Mouse (Mus musculus): ENCODE results near the gene Gm8369. TPM values are rescaled to one million over a fixed set of nuclear protein-coding genes. Genes with fewer than 3 reads are reported as not detected.
A peak's percentile ranks its signal among the peaks of the same experiment; 100 is the strongest.
"Not testable (repeated sequence)": the region's sequence is repeated elsewhere in the genome, so short reads cannot be mapped to it uniquely, and the experiment has no call there.

The Gm8369 gene
- polyA plus RNA-seq (2015; fragmentation: Nextera tagmentation; extraction: Ambion mirVana), result 1.6 and 2.1 TPM in 2 replicates

DNA sequence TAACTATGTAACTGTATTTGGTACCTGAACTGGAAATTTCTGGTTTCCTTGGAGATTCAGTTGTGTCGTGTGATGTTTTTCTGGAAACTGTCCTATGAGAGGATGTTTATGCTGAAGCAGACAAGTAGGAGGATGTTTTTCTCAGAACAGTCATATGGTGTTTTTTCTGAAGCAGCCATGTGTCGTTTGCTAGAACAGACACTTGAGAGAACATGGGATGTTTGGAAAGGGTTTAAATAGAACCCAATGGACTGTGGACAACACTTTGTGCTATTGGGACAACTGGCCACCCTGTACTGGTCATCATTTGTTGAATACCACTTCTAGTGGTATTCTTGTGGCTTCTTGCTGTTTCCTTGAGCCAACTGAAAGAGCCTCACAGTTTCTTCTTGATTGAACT lies at the start of gene Gm8369:
Gm8369 (plus strand) TSS at position 193 of the 400 bp plus-strand sequence.
- H3K27ac ChIP-seq (ENCODE audit: low read depth), result peak within 1 kb of the TSS; percentile 39; the same call in 1 of the 2 replicates
- ATAC-seq (no peak; the same call in 1 of the 2 replicates), DNase-seq (no peak)
- WGBS (ENCODE audit: insufficient replicate concordance), result 48% methylated on average over 2 of the region's 2 CpGs
- TF ChIP-seq CTCF (IDR thresholded peaks at IDR 0.05; ENCODE audit: low read depth), result no peak
- no peak for TF ChIP-seq EP300 (IDR thresholded peaks at IDR 0.05; ENCODE audit: low read depth)
- no peaks in the 10 kb centered on the region for H3K36me3 ChIP-seq (replicated peaks; ENCODE audit: insufficient read depth, low read length)
- no peak within 1 kb of the TSS for H3K4me3 ChIP-seq (ENCODE audit: low read depth, low read length)
- no peaks in the 10 kb centered on the region for H3K4me1 ChIP-seq (ENCODE audit: insufficient read depth)
- H3K4me2 ChIP-seq (ENCODE audit: low read depth, low read length), result no peak within 1 kb of the TSS
- H3K9ac ChIP-seq (replicated peaks), result no peak within 1 kb of the TSS
- H3K27me3 ChIP-seq (ENCODE audit: insufficient read depth, low read length), result no peaks in the 10 kb centered on the region
- no peaks in the 10 kb centered on the region for H3K9me3 ChIP-seq (ENCODE audit: low read length)

DNA sequence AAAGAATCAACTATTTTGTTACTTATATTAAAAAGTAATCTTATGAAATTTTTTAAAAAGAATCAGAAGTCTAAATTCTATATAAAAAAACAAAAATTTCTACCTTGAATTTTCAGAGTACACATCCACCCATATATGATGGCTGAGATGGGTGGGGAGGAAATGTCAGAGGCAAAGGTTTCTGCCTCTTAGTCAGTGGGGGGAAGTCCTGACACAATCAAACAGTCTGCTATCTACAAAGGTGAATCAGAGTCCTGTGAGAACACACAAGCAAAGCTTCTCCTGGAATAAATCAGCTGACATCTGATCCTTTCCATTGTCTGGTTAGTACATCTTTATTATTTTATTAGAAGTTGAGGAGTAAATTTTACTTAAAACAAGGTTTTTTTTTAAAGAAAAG lies 42.4 kb upstream of the Gm8369 start, which contains the start of gene Ms4a4b:
Ms4a4b (plus strand) TSS at position 216 of the 400 bp plus-strand sequence.
- H3K36me3 ChIP-seq (replicated peaks; ENCODE audit: insufficient read depth, low read length), result no peaks in the 10 kb centered on the region
- TF ChIP-seq CTCF (IDR thresholded peaks at IDR 0.05; ENCODE audit: low read depth) (no peak), EP300 (IDR thresholded peaks at IDR 0.05; ENCODE audit: low read depth) (no peak)
- no peak within 1 kb of the TSS for H3K4me2 ChIP-seq (ENCODE audit: low read depth, low read length)
- no peak within 1 kb of the TSS for H3K27ac ChIP-seq (ENCODE audit: low read depth)
- no peak for ATAC-seq
- H3K9ac ChIP-seq (replicated peaks), result no peak within 1 kb of the TSS
- no peak for DNase-seq
- no peaks in the 10 kb centered on the region for H3K4me1 ChIP-seq (ENCODE audit: insufficient read depth)
- no peaks in the 10 kb centered on the region for H3K27me3 ChIP-seq (ENCODE audit: insufficient read depth, low read length)
- no peaks in the 10 kb centered on the region for H3K9me3 ChIP-seq (ENCODE audit: low read length)
- no peak within 1 kb of the TSS for H3K4me3 ChIP-seq (ENCODE audit: low read depth, low read length)

DNA sequence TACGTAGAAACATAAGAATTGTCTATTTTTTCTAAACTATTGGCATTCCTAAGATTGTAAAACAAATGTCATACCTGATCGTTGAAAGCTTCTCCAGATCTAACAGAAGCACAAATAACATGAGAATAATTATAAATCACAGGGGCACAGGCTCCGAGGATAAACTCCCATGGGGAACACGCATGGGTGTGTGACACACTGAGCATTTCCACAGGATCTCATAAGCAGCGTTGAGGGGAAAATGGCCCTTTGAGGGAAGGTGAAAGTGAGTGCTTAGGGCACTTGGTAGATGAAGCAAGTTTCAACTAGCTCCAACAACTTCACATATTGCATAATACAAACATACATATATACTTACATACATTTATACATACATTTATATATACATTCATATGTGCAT lies 41.8 kb upstream of the Gm8369 start:
- Histone ChIP-seq H3K4me3 (ENCODE audit: low read depth, low read length) (no peak overlapping the region), H3K9ac (replicated peaks) (no peak overlapping the region), H3K4me1 (ENCODE audit: insufficient read depth) (no peaks in the 10 kb centered on the region), H3K36me3 (replicated peaks; ENCODE audit: insufficient read depth, low read length) (no peaks in the 10 kb centered on the region), H3K27me3 (ENCODE audit: insufficient read depth, low read length) (no peaks in the 10 kb centered on the region), H3K9me3 (ENCODE audit: low read length) (no peaks in the 10 kb centered on the region), H3K27ac (ENCODE audit: low read depth) (no peak overlapping the region), H3K4me2 (ENCODE audit: low read depth, low read length) (no peak overlapping the region)
- TF ChIP-seq EP300 (IDR thresholded peaks at IDR 0.05; ENCODE audit: low read depth) (no peak), CTCF (IDR thresholded peaks at IDR 0.05; ENCODE audit: low read depth) (no peak)
- WGBS (ENCODE audit: insufficient replicate concordance), result 81% methylated on average over 5 of the region's 5 CpGs
- DNase-seq (no peak), ATAC-seq (no peak)

DNA sequence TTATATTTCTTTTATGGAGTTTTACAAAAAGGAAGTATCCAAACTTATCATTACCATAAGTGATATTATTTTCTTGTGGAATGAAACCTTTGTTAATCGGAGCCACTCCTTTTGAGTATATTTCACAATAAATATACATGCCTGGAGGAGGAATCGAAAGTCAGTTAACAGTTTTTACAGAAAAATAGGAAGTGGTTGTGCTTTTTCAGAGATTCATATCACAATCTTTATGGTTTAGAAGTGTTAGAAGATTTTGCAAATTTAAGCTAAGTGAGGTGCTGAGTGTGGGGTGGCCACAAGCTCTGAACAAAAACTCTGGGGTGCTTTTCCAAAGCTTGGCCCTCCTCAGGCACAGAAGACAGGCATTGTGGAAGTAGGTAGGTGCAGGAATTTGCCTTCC lies 38.5 kb upstream of the Gm8369 start:
- H3K9ac ChIP-seq (replicated peaks), result no peak overlapping the region
- WGBS (ENCODE audit: insufficient replicate concordance), result 33% methylated on average over 2 of the region's 2 CpGs
- DNase-seq (no peak), ATAC-seq (no peak)
- no peaks in the 10 kb centered on the region for H3K27me3 ChIP-seq (ENCODE audit: insufficient read depth, low read length)
- no peaks in the 10 kb centered on the region for H3K4me1 ChIP-seq (ENCODE audit: insufficient read depth)
- peak overlapping the region; percentile 39; the same call in 1 of the 2 replicates for H3K27ac ChIP-seq (ENCODE audit: low read depth)
- H3K36me3 ChIP-seq (replicated peaks; ENCODE audit: insufficient read depth, low read length), result no peaks in the 10 kb centered on the region
- H3K9me3 ChIP-seq (ENCODE audit: low read length), result no peaks in the 10 kb centered on the region
- no peak overlapping the region for H3K4me2 ChIP-seq (ENCODE audit: low read depth, low read length)
- no peak for TF ChIP-seq CTCF (IDR thresholded peaks at IDR 0.05; ENCODE audit: low read depth)
- TF ChIP-seq EP300 (IDR thresholded peaks at IDR 0.05; ENCODE audit: low read depth), result no peak
- no peak overlapping the region for H3K4me3 ChIP-seq (ENCODE audit: low read depth, low read length)

DNA sequence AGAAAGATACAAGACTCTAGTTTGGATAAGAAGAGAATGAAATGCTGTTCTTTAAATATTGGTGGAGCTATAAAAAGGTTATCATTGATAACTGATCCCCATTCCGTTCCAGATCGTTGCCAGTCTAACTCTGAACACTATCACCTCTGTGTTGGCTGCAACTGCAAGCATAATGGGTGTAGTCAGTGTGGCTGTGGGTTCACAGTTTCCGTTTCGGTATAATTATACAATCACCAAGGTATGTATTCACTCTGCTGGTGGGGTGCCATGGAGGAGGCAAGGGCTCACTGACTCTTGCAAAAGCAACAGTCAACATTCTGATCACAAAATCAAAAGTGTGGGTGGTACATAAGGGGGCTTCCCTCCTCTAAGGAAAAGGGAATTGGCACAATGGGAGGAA lies 26.7 kb upstream of the Gm8369 start:
- not testable (repeated sequence) for H3K36me3 ChIP-seq (replicated peaks; ENCODE audit: insufficient read depth, low read length); ATAC-seq; H3K4me3 ChIP-seq (ENCODE audit: low read depth, low read length); H3K4me2 ChIP-seq (ENCODE audit: low read depth, low read length); DNase-seq; H3K4me1 ChIP-seq (ENCODE audit: insufficient read depth); H3K27ac ChIP-seq (ENCODE audit: low read depth); H3K27me3 ChIP-seq (ENCODE audit: insufficient read depth, low read length); H3K9me3 ChIP-seq (ENCODE audit: low read length); H3K9ac ChIP-seq (replicated peaks)
- WGBS (ENCODE audit: insufficient replicate concordance), result 61% methylated on average over 2 of the region's 4 CpGs

DNA sequence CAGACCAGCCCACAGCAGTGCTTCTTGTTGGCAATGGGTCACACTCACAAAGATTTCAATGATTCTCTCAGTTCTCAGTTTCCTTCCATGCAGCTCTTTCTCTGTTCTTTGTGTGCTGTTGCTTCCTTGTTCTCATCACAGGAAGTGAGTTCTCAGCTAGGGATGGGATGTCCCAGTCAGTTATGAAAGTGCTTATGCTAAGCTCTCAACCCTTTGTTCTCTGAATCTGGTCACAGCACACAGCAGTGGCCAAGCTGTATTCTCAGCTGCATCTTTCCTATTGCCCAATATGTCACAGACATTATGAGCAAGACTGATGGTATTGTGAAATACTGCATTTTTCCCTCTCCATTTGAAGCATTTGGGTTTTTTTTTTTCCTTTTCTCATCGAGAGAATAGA lies 20.9 kb upstream of the Gm8369 start:
- H3K4me1 ChIP-seq (ENCODE audit: insufficient read depth); H3K9ac ChIP-seq (replicated peaks); H3K27me3 ChIP-seq (ENCODE audit: insufficient read depth, low read length); DNase-seq; H3K36me3 ChIP-seq (replicated peaks; ENCODE audit: insufficient read depth, low read length); H3K27ac ChIP-seq (ENCODE audit: low read depth); H3K4me3 ChIP-seq (ENCODE audit: low read depth, low read length); H3K9me3 ChIP-seq (ENCODE audit: low read length); H3K4me2 ChIP-seq (ENCODE audit: low read depth, low read length): not testable (repeated sequence)
- ATAC-seq, result peak; percentile 51; the same call in 1 of the 2 replicates
- WGBS (ENCODE audit: insufficient replicate concordance), result 36% methylated on average over 1 of the region's 1 CpGs

DNA sequence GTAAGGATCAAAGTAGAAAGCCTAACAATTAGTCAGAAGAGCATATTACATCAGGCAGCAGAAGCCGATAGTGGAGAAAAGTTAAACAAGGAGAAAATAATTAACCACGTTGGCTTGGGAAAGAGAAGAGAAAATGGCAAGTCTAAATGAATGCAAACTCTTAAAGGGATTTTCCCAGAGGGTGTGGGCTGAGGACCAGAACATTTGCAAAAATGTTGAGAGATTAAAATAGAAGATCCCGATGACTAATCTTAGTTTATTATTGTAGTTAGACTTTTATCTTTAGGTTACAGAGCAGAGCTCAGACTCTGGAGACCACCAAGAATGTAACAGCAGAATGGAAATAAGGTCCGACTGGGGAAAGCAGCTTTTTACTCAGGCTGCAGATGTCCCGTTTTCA lies 19.3 kb upstream of the Gm8369 start:
- Histone ChIP-seq H3K4me2 (ENCODE audit: low read depth, low read length) (no peak overlapping the region), H3K27ac (ENCODE audit: low read depth) (no peak overlapping the region), H3K4me3 (ENCODE audit: low read depth, low read length) (no peak overlapping the region), H3K36me3 (replicated peaks; ENCODE audit: insufficient read depth, low read length) (no peaks in the 10 kb centered on the region), H3K9me3 (ENCODE audit: low read length) (no peaks in the 10 kb centered on the region), H3K27me3 (ENCODE audit: insufficient read depth, low read length) (no peaks in the 10 kb centered on the region), H3K9ac (replicated peaks) (no peak overlapping the region), H3K4me1 (ENCODE audit: insufficient read depth) (peaks cover 4% of the 10 kb centered on the region; the same call in 1 of the 2 replicates)
- DNase-seq (no peak), ATAC-seq (no peak; the same call in 1 of the 2 replicates)
- WGBS (ENCODE audit: insufficient replicate concordance), result 58% methylated on average over 5 of the region's 5 CpGs
- TF ChIP-seq EP300 (IDR thresholded peaks at IDR 0.05; ENCODE audit: low read depth), result no peak
- TF ChIP-seq CTCF (IDR thresholded peaks at IDR 0.05; ENCODE audit: low read depth), result no peak

DNA sequence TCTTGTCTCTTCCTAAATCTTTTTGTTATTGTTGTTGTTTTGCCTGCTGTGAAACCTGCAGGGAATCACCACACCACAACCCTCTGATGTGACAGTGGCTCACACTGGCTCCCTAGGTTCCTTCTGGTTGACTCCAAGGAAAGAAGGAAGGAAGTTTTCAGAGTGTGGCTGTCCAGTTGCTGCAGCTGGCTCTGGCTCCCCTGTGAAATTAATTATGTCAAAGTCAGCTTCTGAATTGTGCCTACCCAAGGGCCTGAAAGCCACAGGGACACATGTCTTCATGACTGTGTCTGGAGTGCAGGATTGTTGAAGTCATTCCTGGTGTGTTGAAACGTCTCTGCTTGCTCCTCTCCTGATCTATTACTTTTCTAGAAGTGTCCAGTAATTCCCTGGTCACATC lies 17.4 kb upstream of the Gm8369 start:
- not testable (repeated sequence) for H3K4me2 ChIP-seq (ENCODE audit: low read depth, low read length); H3K27me3 ChIP-seq (ENCODE audit: insufficient read depth, low read length); ATAC-seq; DNase-seq; H3K9ac ChIP-seq (replicated peaks); H3K4me3 ChIP-seq (ENCODE audit: low read depth, low read length); H3K4me1 ChIP-seq (ENCODE audit: insufficient read depth); H3K27ac ChIP-seq (ENCODE audit: low read depth); H3K36me3 ChIP-seq (replicated peaks; ENCODE audit: insufficient read depth, low read length); H3K9me3 ChIP-seq (ENCODE audit: low read length)
- WGBS (ENCODE audit: insufficient replicate concordance), result 41% methylated on average over 1 of the region's 1 CpGs

DNA sequence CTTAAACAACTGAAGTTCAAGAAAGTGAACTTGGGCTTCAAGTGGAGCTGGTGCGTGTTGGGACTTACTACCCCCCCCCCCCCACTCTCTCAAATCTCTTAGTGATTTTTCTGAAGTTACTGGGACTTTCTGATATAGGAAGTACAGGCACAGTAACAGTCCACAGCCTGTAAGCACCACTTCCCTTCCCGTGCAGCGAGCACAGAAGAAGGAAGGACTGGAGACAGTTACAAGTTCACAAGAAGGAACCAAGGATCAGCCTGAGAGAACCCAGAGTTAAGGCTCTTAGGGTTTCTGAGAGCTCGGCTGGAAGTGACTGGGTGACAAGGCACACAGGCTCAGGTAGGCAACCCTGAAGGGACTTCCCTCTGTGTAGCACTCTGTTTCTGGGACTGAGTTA lies 16.5 kb upstream of the Gm8369 start, which contains the start of gene Ms4a6c:
Ms4a6c (plus strand) TSS at position 152 of the 400 bp plus-strand sequence.
- H3K27ac ChIP-seq (ENCODE audit: low read depth), result peak within 1 kb of the TSS; percentile 29; the same call in 1 of the 2 replicates
- 31% methylated on average over 4 of the region's 4 CpGs for WGBS (ENCODE audit: insufficient replicate concordance)

More for the DNA sequence above, 16.5 kb upstream of the Gm8369 start, which contains the start of gene Ms4a6c:
- DNase-seq; ATAC-seq; H3K36me3 ChIP-seq (replicated peaks; ENCODE audit: insufficient read depth, low read length); H3K4me1 ChIP-seq (ENCODE audit: insufficient read depth); H3K9ac ChIP-seq (replicated peaks); H3K27me3 ChIP-seq (ENCODE audit: insufficient read depth, low read length); H3K9me3 ChIP-seq (ENCODE audit: low read length): not testable (repeated sequence)
- H3K4me2 ChIP-seq (ENCODE audit: low read depth, low read length), result 0 out of 2 replicates have a peak within 1 kb of the TSS, but pooled peaks have one; percentile 13
- 0 out of 2 replicates have a peak within 1 kb of the TSS, but pooled peaks have one; percentile 6 for H3K4me3 ChIP-seq (ENCODE audit: low read depth, low read length)

Data from liver, postnatal 0 days (tissue).